Mouse (Mus musculus) adrenal gland, adult 10 weeks (tissue): ENCODE data around the gene Il4. TPM values are rescaled to one million over a fixed set of nuclear protein-coding genes. Genes with fewer than 3 reads are reported as not detected.

Experiments used
- polyA plus RNA-seq: library from polyadenylated mRNA; stranded (reverse); fragments of 350-450 nt; fragmentation: Illumina TruSeq; extraction: RNeasy Lipid Tissue Mini Kit (QIAGEN cat#74804); gene quantifications from one replicate; pipeline ENCODE4 v1.2.3, GENCODE M21; 2014; ENCODE audit warnings: low read depth, low replicate concordance

Il4 gene
- polyA plus RNA-seq, result not detected

DNA sequence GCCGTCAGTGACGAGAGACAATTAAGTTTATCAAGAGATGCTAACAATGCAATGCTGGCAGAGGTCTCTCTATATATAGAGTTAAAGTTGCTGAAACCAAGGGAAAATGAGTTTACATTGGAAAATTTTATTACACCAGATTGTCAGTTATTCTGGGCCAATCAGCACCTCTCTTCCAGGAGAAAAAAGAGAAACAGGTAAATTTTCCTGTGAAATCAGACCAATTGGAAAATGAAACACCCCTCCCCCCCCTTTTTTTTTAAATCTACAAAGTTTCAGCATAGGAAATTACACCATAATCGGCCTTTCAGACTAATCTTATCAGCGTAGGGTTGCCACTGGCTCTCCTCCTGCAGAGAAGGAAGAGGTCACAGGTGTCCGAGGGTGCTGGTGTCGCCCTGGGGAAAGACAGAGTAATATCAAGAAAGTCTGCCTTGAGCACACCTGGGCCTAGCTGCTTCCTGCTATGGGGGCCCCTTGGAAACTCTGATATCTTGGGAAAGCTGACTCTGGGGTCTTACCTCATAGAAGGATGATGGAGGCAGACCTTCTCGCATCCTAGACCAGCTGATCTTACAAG lies at the start of gene Il4:
Gene Il4 (minus strand): TSS at position 51 of the 580 bp plus-strand sequence.

DNA sequence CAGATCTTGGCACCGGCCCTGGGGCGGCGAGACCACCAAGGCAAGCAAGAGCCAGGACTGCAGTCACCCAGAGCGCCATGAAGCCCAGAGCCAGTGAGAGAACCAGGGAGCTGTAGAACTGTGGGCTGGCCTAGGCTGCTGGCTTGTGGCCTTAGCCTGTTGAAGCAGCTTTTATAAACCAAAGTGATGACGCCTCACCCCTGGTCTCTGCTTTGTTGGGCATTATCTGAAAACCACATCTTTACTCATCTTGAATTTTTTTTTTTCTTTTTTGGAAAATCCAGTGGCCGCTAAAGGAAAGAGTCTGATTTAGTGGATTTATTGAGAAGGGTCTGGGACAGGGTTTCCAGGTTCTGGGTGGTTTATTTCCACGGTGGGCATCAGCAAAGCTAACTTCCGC lies 16.1 kb upstream of the Il4 start, which contains the start of gene Il13:
Gene Il13 (minus strand): TSS at position 147 of the 400 bp plus-strand sequence.

DNA sequence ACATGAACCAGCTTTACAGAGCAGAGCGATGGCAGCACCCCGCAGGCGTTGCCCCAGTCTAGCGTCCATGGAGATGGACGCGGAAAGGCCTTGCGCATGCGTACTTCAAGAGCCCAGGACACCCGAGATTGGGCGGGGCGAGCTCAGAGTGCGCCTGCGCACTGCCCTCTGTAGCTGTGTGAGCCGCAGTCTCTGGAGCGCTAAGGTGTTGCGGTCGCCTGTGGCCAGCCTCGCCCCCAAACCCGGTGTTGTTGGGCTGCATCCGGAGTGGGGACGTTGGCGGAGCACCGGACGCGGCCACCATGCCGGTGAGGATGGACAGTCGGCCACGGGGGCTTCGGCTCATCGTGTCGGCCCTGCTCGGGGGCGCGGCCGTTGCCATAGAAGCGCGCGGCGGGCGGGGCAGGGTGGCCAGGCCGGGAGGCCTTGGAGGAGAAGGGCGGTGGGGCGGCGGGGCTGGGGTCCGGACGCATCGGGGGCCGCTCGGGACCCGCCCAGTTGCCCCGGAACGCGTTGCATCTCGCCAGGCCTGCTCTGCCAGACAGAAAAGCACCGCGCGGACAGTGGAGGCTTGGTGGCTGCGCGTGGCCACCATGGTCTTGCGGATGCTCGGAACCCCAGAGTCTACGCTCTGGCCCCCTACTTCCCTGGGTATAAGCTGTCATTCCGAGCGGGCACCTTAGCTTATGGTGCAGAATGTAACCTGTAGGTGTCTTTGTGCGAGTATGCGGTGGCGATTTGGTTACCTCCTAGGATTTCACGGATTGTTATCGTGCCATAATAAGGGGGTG lies 51.0 kb downstream of the Il4 start, which contains the start of gene Kif3a:
Gene Kif3a (plus strand): TSS at position 156 of the 791 bp plus-strand sequence.

Other genes with a start within 250 kb of the Il4 start
- not detected for gene Leap2, start 195.5 kb downstream of the Il4 start, polyA plus RNA-seq
- 55.0 TPM for gene Uqcrq, start 187.8 kb downstream of the Il4 start, polyA plus RNA-seq
- not detected for gene Gdf9, start 187.6 kb downstream of the Il4 start, polyA plus RNA-seq
- gene Gm10447, start 161.6 kb downstream of the Il4 start, polyA plus RNA-seq, result not detected
- gene Shroom1, start 161.5 kb downstream of the Il4 start, polyA plus RNA-seq, result 0.29 TPM
- gene Gm9837, start 148.2 kb downstream of the Il4 start, polyA plus RNA-seq, result not detected
- gene Gm9945, start 138.5 kb downstream of the Il4 start, polyA plus RNA-seq, result not detected
- gene Sowaha, start 138.4 kb downstream of the Il4 start, polyA plus RNA-seq, result 0.64 TPM
- gene Sept8, start 99.4 kb downstream of the Il4 start, polyA plus RNA-seq, result 32.0 TPM
- gene Kif3a, start 51.3 kb downstream of the Il4 start, polyA plus RNA-seq, result 41.5 TPM
- gene Il13, start 16.0 kb upstream of the Il4 start, polyA plus RNA-seq, result not detected
- gene Rad50, start 88.7 kb upstream of the Il4 start, polyA plus RNA-seq, result 48.4 TPM
- gene Il5, start 102.1 kb upstream of the Il4 start, polyA plus RNA-seq, result 0.41 TPM
- 4.8 TPM for gene Irf1, start 151.3 kb upstream of the Il4 start, polyA plus RNA-seq
- gene Gm17334, start 154.5 kb upstream of the Il4 start, polyA plus RNA-seq, result not detected
- not detected for gene Gm12216, start 240.6 kb upstream of the Il4 start, polyA plus RNA-seq